Mouse (Mus musculus) kidney, postnatal 25 days (tissue): ENCODE data around the gene Agtrap.
"Not testable (repeated sequence)": the region's sequence is repeated elsewhere in the genome, so short reads cannot be mapped to it uniquely, and the experiment has no call there.

Experiments used
- DNase-seq, 2 experiments: peaks; one replicate each; pipeline ENCODE4 v3.0.0; 2021; ENCODE audit warnings: mixed read lengths in 2 of 2

The Agtrap gene

GRCm38 (mm10) chr4:148074521-148075189, 13.2 kb downstream of the Agtrap start:
- DNase-seq = no peak

- DNase-seq = peak; percentile 46 to 81
Observed at GRCm38 (mm10) chr4:148071508-148071907, 16.3 kb downstream of the Agtrap start.

GRCm38 (mm10) chr4:148069602-148070218, 18.1 kb downstream of the Agtrap start:
- DNase-seq = no peak

GRCm38 (mm10) chr4:148067346-148067745, 20.5 kb downstream of the Agtrap start:
- DNase-seq = no peak

- DNase-seq = peak; percentile 83 to 93
Observed at GRCm38 (mm10) chr4:148066401-148066744, 21.5 kb downstream of the Agtrap start.

- DNase-seq = peak; percentile 46 to 47
Observed at GRCm38 (mm10) chr4:148065702-148066400, 22.0 kb downstream of the Agtrap start.

- DNase-seq = peak in 1 of 2 experiments; percentile 42
Observed at GRCm38 (mm10) chr4:148061086-148061480, 26.7 kb downstream of the Agtrap start.

- peak; percentile 66 to 72 for DNase-seq
Observed at GRCm38 (mm10) chr4:148060120-148061085, 27.4 kb downstream of the Agtrap start.

- DNase-seq = no peak
Observed at GRCm38 (mm10) chr4:148058993-148059392, 28.8 kb downstream of the Agtrap start.

- no peak for DNase-seq
Observed at GRCm38 (mm10) chr4:148058218-148058819, 29.5 kb downstream of the Agtrap start.

GRCm38 (mm10) chr4:148057661-148058209, 30.1 kb downstream of the Agtrap start:
- no peak for DNase-seq

GRCm38 (mm10) chr4:148056801-148057200, 31.0 kb downstream of the Agtrap start:
- peak; percentile 87 to 92 for DNase-seq

- peak; percentile 26 to 71 for DNase-seq
Observed at GRCm38 (mm10) chr4:148056246-148056645, 31.6 kb downstream of the Agtrap start.

- DNase-seq = no peak
Observed at GRCm38 (mm10) chr4:148054961-148055695, 32.7 kb downstream of the Agtrap start.

- no peak for DNase-seq
Observed at GRCm38 (mm10) chr4:148053417-148053920, 34.4 kb downstream of the Agtrap start.

GRCm38 (mm10) chr4:148052976-148053375, 34.9 kb downstream of the Agtrap start:
- DNase-seq = no peak

- no peak for DNase-seq
Observed at GRCm38 (mm10) chr4:148051886-148052285, 35.9 kb downstream of the Agtrap start.

GRCm38 (mm10) chr4:148051046-148051776, 36.6 kb downstream of the Agtrap start:
- no peak for DNase-seq

GRCm38 (mm10) chr4:148050396-148050914, 37.4 kb downstream of the Agtrap start:
- DNase-seq = not testable (repeated sequence)

- peak; percentile 56 to 71 for DNase-seq
Observed at GRCm38 (mm10) chr4:148046450-148047031, 41.3 kb downstream of the Agtrap start.
